Mouse (Mus musculus) limb, embryonic 11.5 days (tissue): ENCODE data around the gene Syne1. TPM values are rescaled to one million over a fixed set of nuclear protein-coding genes. Genes with fewer than 3 reads are reported as not detected.

Experiments used
- ATAC-seq: fragments of 200-750 bp; cut with Nextera tagmentation; 2 replicates; pipeline ENCODE4 v1.8.0; 2017; ENCODE audit warnings: low read depth; ENCODE audit not compliant: insufficient number of reproducible peaks, low FRiP score, low TSS enrichment
- DNase-seq: peaks from one replicate; pipeline ENCODE4 v3.0.0-alpha.2; 2015; ENCODE audit warnings: low spot score
- H3K27ac ChIP-seq: fragments of 300-500 bp; sonication (generic); replicated peaks from 2 replicates; pipeline ENCODE4 v1.5.1; 2014; ENCODE audit warnings: low read depth, mild to moderate bottlenecking, low read length
- H3K27me3 ChIP-seq: fragments of 300-500 bp; sonication (generic); 2 replicates; pipeline ENCODE4 v1.6.1; 2014; ENCODE audit warnings: mild to moderate bottlenecking, low read length, mixed read lengths; ENCODE audit not compliant: control insufficient read depth, insufficient read depth
- H3K36me3 ChIP-seq: fragments of 300-500 bp; sonication (generic); 2 replicates; pipeline ENCODE4 v1.6.1; 2014; ENCODE audit warnings: mild to moderate bottlenecking, low read length, moderate library complexity, mixed read lengths; ENCODE audit not compliant: control insufficient read depth, insufficient read depth
- H3K4me1 ChIP-seq: fragments of 300-500 bp; sonication (generic); 2 replicates; pipeline ENCODE4 v1.6.1; 2014; ENCODE audit warnings: low read length, mixed read lengths; ENCODE audit not compliant: control insufficient read depth, insufficient read depth
- H3K4me2 ChIP-seq: fragments of 300-500 bp; sonication (generic); 2 replicates; pipeline ENCODE4 v1.6.1; 2014; ENCODE audit warnings: low read depth, mild to moderate bottlenecking, moderate library complexity; ENCODE audit not compliant: severe bottlenecking
- H3K4me3 ChIP-seq: fragments of 300-500 bp; sonication (generic); 2 replicates; pipeline ENCODE4 v1.5.1; 2014; ENCODE audit warnings: low read depth, low read length
- H3K9ac ChIP-seq: fragments of 300-500 bp; sonication (generic); 2 replicates; pipeline ENCODE4 v1.6.1; 2014; ENCODE audit warnings: mild to moderate bottlenecking, low read length
- H3K9me3 ChIP-seq: fragments of 300-500 bp; sonication (generic); 2 replicates; pipeline ENCODE4 v1.6.1; 2016; ENCODE audit warnings: low read length; ENCODE audit not compliant: control insufficient read depth
- WGBS: fragments of 180-500 bp; shearing (Covaris S2); extraction: QIAGEN DNeasy Blood & Tissue Kit; methylation state at CpG from one replicate; pipeline ENCODE4 v1.1.7; 2014; 5-methylcytosine and 5-hydroxymethylcytosine counted together
- polyA plus RNA-seq: library from polyadenylated mRNA; unstranded; fragments of >200 nt; fragmentation: Nextera tagmentation; extraction: Ambion mirVana; gene quantifications from 2 replicates; pipeline ENCODE4 v1.2.1, GENCODE M21; 2014

Gene Syne1
- 2.8 and 3.4 TPM in 2 replicates for polyA plus RNA-seq

DNA sequence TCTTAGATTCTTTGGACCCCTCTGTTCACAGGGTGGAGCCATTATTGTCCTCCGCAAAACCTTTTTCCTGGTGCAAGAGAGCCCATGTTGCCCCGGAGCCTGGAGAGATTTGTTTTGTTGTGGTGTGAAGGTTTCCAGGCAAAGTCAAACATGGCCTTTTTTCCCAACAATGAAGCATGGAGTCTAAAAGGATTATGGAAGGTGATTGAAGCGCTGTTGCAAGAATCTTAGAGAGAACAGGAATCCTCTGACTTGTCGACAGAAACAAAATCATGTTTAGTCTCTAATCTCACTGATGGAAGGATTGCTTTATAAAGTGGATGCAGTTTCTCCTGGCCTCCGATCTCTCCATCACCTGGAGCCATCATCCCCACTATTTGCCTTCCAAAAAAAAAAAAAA is at the start of gene Syne1:
TSS of gene Syne1 (minus strand) at position 101 of the 400 bp plus-strand sequence.
- no peak for ATAC-seq

DNA sequence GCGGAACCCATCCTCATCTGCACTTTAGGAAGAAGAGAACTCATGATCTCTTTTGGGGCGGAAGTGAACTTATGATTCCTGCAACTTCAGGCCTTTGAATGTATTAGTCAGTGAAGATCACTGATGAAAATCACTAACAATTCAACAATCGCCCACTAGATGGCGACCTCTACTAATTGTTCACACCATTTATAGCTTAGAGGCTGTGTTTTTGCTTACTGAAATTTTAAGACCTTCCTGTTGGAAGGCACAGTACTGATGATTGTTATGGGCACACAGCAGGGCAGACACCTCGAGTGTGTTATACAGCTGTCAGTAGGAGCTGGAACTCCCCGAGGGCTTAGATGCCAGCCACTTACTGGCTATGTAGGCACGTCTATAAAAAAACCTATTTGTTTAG is 48.8 kb upstream of the Syne1 start:
- 12% methylated on average over 7 of the region's 7 CpGs for WGBS
- H3K36me3 ChIP-seq, result no peaks in the 10 kb centered on the region
- no peak overlapping the region for H3K4me2 ChIP-seq
- H3K9me3 ChIP-seq, result no peaks in the 10 kb centered on the region
- H3K4me3 ChIP-seq, result no peak overlapping the region
- H3K4me1 ChIP-seq, result no peaks in the 10 kb centered on the region
- no peak overlapping the region for H3K27ac ChIP-seq
- H3K27me3 ChIP-seq, result no peaks in the 10 kb centered on the region
- ATAC-seq, result 0 out of 2 replicates have a peak, but pooled peaks have one; percentile 26
- peak; percentile 79 for DNase-seq
- no peak overlapping the region for H3K9ac ChIP-seq

More for the DNA sequence above, at the start of gene Syne1:
- Histone ChIP-seq H3K36me3 (no peaks in the 10 kb centered on the region), H3K4me2 (peak within 1 kb of the TSS; percentile 95), H3K4me1 (no peaks in the 10 kb centered on the region), H3K9me3 (no peaks in the 10 kb centered on the region), H3K9ac (peak within 1 kb of the TSS; percentile 17; the same call in 1 of the 2 replicates), H3K27ac (no peak within 1 kb of the TSS), H3K4me3 (peak within 1 kb of the TSS; percentile 41), H3K27me3 (0 out of 2 replicates have a peak, but pooled peaks cover 2% of the 10 kb centered on the region)
- no peak for DNase-seq
- WGBS, result 75% methylated on average over 5 of the region's 5 CpGs

DNA sequence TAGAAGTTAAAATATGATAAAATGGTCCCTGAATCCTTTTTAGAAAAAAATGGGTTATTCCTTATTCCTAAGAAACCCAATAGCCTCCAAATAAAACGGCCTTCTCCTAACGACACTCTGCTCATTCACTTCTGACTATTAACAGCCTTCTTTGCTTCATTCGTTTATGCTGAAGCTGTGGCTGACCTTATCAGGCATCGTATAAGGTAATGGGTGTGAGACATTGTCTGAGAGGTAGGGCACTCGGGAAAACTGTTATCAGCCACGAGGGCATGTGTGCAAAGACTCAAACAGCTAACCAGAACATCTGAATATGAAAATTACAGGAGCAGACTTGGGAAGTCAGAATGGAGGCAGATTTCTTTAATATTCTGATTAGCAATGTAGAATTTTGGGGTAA is 45.3 kb upstream of the Syne1 start:
- H3K27me3 ChIP-seq, result no peaks in the 10 kb centered on the region
- DNase-seq (no peak), ATAC-seq (no peak)
- H3K9ac ChIP-seq, result no peak overlapping the region
- H3K4me2 ChIP-seq, result no peak overlapping the region
- no peak overlapping the region for H3K27ac ChIP-seq
- no peak overlapping the region for H3K4me3 ChIP-seq
- no peaks in the 10 kb centered on the region for H3K4me1 ChIP-seq
- 51% methylated on average over 6 of the region's 6 CpGs for WGBS
- H3K36me3 ChIP-seq, result no peaks in the 10 kb centered on the region
- H3K9me3 ChIP-seq, result no peaks in the 10 kb centered on the region

DNA sequence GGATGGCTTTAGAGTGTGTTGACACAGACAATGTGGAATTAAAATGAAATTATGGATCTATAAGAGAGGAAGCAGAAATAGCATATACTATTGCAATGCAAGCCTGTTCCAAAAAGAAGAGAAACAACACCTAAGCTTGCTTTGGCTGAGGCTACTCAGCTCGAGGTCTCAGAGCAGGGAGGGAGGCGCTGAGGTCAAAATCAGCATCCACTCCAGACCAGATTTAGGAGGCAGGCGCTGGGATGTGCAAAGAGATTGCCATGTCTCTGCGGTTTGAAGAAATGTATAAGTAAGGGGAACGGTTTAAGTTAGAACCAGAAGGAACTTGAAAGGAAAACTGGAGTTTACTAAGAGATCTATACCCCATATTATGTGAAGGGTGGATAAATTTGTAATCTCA is 43.2 kb upstream of the Syne1 start:
- WGBS, result 72% methylated on average over 5 of the region's 5 CpGs
- no peaks in the 10 kb centered on the region for H3K4me1 ChIP-seq
- no peak for ATAC-seq
- no peak overlapping the region for H3K27ac ChIP-seq
- H3K4me2 ChIP-seq, result no peak overlapping the region
- H3K36me3 ChIP-seq, result no peaks in the 10 kb centered on the region
- DNase-seq, result no peak
- H3K27me3 ChIP-seq, result no peaks in the 10 kb centered on the region
- H3K9me3 ChIP-seq, result no peaks in the 10 kb centered on the region
- no peak overlapping the region for H3K4me3 ChIP-seq
- no peak overlapping the region for H3K9ac ChIP-seq

DNA sequence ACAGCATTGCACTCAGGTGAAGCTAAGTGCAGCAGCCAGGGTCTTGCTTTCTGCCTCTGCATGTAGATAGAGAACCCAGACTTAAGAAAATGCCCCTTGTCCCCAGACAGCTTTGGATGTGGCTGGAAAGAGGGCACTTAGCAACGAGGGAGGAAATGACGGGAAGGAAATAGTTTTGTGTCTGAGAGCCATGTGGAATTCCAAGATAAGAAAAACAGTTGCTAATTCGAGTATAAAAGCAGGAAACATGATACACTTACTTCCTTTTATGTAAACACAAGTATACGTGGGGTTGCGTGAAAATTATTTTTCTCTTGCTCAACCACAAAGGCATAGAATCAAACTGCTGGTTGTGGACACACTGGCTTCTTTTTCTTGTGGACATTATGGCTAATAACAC is 42.2 kb upstream of the Syne1 start, which contains the start of gene Myct1:
TSS of gene Myct1 (plus strand) at position 312 of the 400 bp plus-strand sequence.
- Histone ChIP-seq H3K9me3 (no peaks in the 10 kb centered on the region), H3K27ac (no peak within 1 kb of the TSS), H3K4me3 (no peak within 1 kb of the TSS), H3K4me2 (no peak within 1 kb of the TSS), H3K36me3 (no peaks in the 10 kb centered on the region), H3K27me3 (no peaks in the 10 kb centered on the region), H3K9ac (no peak within 1 kb of the TSS), H3K4me1 (no peaks in the 10 kb centered on the region)
- DNase-seq (no peak), ATAC-seq (no peak)
- 51% methylated on average over 5 of the region's 5 CpGs for WGBS

DNA sequence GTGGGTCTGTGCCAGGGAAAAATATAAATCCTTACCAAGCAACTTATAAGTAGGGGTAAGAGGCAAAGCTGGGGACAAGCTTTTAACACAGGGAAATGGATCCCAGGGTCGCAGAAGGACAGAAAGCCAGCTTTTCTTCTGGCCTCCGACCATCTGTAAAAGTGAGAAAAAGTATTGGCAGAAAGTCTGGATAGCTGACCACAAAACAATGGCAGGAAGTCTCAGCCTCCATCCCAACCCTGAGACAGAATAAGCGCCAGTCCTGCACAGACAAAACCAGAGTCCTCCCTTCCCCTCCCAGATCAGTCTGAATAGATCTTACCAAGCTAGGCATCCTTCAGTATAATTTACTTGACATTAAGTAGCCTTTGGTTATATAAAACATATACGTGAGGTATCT is 40.7 kb upstream of the Syne1 start:
- Histone ChIP-seq H3K27ac (no peak overlapping the region), H3K36me3 (no peaks in the 10 kb centered on the region), H3K27me3 (no peaks in the 10 kb centered on the region), H3K9ac (no peak overlapping the region), H3K4me2 (no peak overlapping the region), H3K9me3 (no peaks in the 10 kb centered on the region), H3K4me1 (no peaks in the 10 kb centered on the region), H3K4me3 (no peak overlapping the region)
- no peak for ATAC-seq
- no peak for DNase-seq
- WGBS, result 89% methylated on average over 4 of the region's 4 CpGs

DNA sequence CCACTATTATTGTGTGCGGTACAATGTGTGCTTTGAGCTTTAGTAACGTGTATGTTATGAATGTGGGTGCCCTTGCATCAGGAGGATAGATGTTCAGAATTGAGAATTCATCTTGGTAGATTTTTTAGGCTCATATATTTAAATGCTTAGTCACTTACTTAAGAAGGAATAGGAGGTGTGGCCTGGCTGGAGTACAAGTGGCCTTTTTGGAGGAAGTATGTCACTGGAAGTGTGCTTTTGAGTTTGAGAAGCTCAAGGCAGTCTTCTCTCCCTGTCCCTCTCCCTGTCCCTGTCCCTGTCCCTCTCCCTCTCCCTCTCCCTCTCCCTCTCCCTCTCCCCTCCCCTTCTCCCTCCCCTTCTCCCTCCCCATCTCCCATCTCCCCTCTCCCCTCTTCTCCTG is 39.8 kb upstream of the Syne1 start:
- DNase-seq, result no peak
- no peak overlapping the region for H3K9ac ChIP-seq
- H3K36me3 ChIP-seq, result no peaks in the 10 kb centered on the region
- H3K27me3 ChIP-seq, result no peaks in the 10 kb centered on the region
- H3K27ac ChIP-seq, result no peak overlapping the region
- no peak overlapping the region for H3K4me3 ChIP-seq
- no peaks in the 10 kb centered on the region for H3K9me3 ChIP-seq
- no peak overlapping the region for H3K4me2 ChIP-seq
- ATAC-seq, result no peak
- no peaks in the 10 kb centered on the region for H3K4me1 ChIP-seq
- 92% methylated on average over 2 of the region's 2 CpGs for WGBS

DNA sequence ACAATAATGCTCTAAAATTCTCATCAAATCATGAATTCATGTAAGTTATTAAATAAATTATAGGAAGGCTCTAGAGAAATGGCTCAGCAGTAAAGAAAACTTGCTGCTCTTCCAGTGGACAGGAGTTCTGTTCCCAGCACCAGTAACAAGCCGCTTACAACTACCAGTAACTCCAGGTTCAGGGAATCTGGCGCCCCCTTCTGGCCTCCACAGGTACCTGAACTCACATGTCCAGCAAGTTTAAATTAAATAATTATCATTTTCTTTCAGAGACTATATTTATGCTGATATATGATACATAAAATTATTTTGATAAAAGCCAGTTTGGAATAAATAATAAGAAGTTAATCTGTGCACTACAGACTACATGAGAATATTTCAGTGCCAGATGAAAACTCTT is 22.0 kb upstream of the Syne1 start:
- no peaks in the 10 kb centered on the region for H3K4me1 ChIP-seq
- no peaks in the 10 kb centered on the region for H3K9me3 ChIP-seq
- H3K27me3 ChIP-seq, result no peaks in the 10 kb centered on the region
- WGBS, result 57% methylated on average over 2 of the region's 2 CpGs
- H3K36me3 ChIP-seq, result no peaks in the 10 kb centered on the region
- DNase-seq (no peak), ATAC-seq (no peak)
- no peak overlapping the region for H3K4me2 ChIP-seq
- H3K4me3 ChIP-seq, result no peak overlapping the region
- H3K9ac ChIP-seq, result no peak overlapping the region
- no peak overlapping the region for H3K27ac ChIP-seq

DNA sequence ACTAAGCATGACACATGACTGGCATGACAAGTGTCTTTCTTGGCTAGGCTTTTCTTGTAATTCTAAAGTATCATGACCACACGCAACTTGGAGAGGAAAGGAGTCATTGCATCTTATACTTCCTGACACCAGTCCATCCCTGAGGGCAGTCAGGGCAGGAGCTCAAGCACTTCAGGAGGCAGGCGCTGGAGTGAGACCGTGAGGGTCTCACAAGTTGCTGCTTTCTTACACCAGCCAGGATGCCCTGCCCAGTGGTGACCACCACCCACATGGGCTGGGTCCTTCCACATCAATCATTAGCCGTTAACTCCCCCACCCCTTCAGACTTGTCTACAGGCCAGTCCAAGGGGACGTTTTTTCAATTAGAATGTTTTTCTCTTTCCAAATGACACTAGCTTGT is 20.1 kb upstream of the Syne1 start:
- no peaks in the 10 kb centered on the region for H3K36me3 ChIP-seq
- ATAC-seq (no peak; the same call in 1 of the 2 replicates), DNase-seq (no peak)
- no peak overlapping the region for H3K27ac ChIP-seq
- no peak overlapping the region for H3K4me3 ChIP-seq
- H3K4me1 ChIP-seq, result no peaks in the 10 kb centered on the region
- no peak overlapping the region for H3K4me2 ChIP-seq
- 71% methylated on average over 5 of the region's 5 CpGs for WGBS
- H3K9ac ChIP-seq, result no peak overlapping the region
- H3K9me3 ChIP-seq, result no peaks in the 10 kb centered on the region
- no peaks in the 10 kb centered on the region for H3K27me3 ChIP-seq
